Mouse (Mus musculus): ENCODE measurements around the gene Cd164. TPM values are rescaled to one million over a fixed set of nuclear protein-coding genes. Genes with fewer than 3 reads are reported as not detected.
A peak's percentile ranks its signal among the peaks of the same experiment; 100 is the strongest.

Cd164 gene
- polyA plus RNA-seq, 1 experiment from 2014 or later, result 185 TPM

DNA sequence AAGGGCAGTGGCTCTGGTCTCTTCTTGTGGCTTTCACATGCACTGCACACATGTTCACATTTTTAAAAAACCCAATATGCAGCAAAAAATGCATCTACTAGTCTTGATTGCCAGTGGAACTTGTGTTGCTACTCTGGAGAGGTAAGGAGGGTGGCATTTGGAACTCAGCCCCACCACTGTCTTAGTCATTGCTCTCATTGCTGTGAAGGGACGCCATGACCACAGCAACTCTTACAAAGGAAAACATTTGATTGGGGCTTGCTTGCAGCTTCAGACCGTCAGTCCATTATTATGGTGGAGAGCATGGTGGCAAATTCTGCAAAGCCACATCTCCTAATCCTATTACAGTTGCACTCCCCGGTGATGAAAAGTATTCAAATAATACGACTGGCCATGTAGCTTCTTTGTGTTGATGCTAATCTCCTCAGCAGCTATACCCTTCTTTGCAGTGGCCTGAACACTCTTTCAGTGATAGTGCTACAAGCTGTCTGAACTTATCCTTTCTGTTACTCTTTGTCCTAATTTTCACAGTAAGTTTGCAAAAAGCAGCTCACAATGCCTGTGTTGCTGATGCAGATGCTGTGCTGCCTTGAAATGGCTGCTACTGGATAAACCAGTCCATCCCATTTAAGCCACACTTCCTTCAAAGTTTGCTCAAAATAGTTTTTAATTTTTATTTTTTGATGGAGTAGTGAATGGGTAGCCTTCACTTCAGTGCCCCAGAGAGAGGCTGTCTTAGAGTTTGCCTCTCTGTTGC lies 18.2 kb downstream of the Cd164 start:
- Histone ChIP-seq H3K9ac (no peak overlapping the region), H3K27ac (replicated peaks) (no peak overlapping the region), H3K36me3 (peaks cover 36% of the 10 kb centered on the region), H3K4me3 (replicated peaks) (no peak overlapping the region), H3K4me2 (replicated peaks) (no peak overlapping the region), H3K4me1 (no peaks in the 10 kb centered on the region), H3K9me3 (replicated peaks) (no peaks in the 10 kb centered on the region), H3K27me3 (no peaks in the 10 kb centered on the region)
- WGBS, result 87% methylated on average over 4 of the region's 4 CpGs
- ATAC-seq (ENCODE audit: insufficient number of reproducible peaks, low FRiP score, low TSS enrichment, low read depth), result no peak

DNA sequence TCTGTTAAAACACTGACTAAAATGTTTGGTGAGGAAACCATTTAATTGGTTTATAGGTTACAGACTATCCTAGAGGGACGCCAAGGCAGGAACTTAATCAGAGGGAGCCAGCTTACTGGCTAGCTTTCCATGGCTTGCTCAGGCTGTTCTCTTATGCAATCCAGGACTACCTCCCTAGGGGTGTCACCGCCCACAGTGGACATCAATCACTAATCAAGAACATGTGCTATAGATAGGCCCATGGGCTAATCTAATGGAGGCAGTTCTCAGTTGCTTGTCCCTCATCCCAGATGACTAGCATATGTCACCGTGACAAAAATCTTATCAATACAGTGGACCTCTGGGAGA lies 18.7 kb downstream of the Cd164 start:
- H3K4me1 ChIP-seq, result no peaks in the 10 kb centered on the region
- ATAC-seq (ENCODE audit: insufficient number of reproducible peaks, low FRiP score, low TSS enrichment, low read depth), result no peak
- H3K9ac ChIP-seq, result no peak overlapping the region
- H3K27ac ChIP-seq (replicated peaks), result no peak overlapping the region
- H3K27me3 ChIP-seq, result no peaks in the 10 kb centered on the region
- H3K4me2 ChIP-seq (replicated peaks), result no peak overlapping the region
- 81% methylated on average over 3 of the region's 3 CpGs for WGBS
- peaks cover 31% of the 10 kb centered on the region for H3K36me3 ChIP-seq
- H3K9me3 ChIP-seq (replicated peaks), result no peaks in the 10 kb centered on the region
- no peak overlapping the region for H3K4me3 ChIP-seq (replicated peaks)

DNA sequence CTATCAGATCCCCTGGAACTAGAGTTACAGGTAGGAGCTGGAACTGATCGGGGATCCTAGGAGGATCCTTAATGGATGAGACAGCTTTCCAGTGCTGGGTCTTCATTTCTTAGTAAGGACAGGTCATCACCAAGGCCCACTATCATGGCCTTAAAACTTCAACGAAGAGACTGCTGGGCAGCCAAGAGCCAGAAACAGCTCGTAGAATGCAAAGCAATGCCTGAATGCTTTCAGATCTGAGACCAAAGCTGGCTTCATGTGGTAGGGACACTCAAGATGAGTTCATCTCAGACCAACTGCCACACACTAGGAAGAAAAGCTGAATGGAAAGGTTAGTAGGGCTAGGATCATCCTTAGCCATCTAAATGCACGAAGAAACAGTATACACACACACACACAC lies 19.8 kb downstream of the Cd164 start:
- Histone ChIP-seq H3K4me2 (replicated peaks) (no peak overlapping the region), H3K9me3 (replicated peaks) (no peaks in the 10 kb centered on the region), H3K27me3 (no peaks in the 10 kb centered on the region), H3K4me3 (replicated peaks) (no peak overlapping the region), H3K9ac (no peak overlapping the region), H3K36me3 (peaks cover 21% of the 10 kb centered on the region), H3K4me1 (0 out of 2 replicates have a peak, but pooled peaks cover under 1% of the 10 kb centered on the region), H3K27ac (replicated peaks) (no peak overlapping the region)
- 88% methylated on average over 4 of the region's 4 CpGs for WGBS
- ATAC-seq (ENCODE audit: insufficient number of reproducible peaks, low FRiP score, low TSS enrichment, low read depth), result no peak

DNA sequence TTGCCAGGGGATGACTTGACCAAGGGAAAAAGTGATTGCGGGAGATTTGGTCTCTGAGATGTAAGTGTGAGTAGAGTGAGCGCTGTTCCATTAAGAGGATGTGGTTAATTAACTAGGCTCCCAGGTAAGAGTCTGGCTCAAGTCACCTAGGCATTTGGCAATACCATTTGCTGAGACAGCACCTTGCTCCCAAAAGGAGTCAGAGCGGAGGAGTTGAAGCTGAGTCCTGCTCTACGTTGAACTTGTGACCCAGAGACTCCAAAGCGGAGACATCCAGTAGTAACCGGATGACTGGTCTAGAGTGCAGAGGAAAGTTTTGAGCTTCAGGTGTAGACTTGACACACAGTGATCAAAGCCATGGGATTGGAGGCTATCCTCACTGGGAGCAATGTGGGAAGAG lies 22.8 kb downstream of the Cd164 start:
- Histone ChIP-seq H3K4me3 (replicated peaks) (no peak overlapping the region), H3K4me2 (replicated peaks) (no peak overlapping the region), H3K9ac (no peak overlapping the region), H3K36me3 (peaks cover 6% of the 10 kb centered on the region; the same call in 1 of the 2 replicates), H3K9me3 (replicated peaks) (no peaks in the 10 kb centered on the region), H3K27me3 (no peaks in the 10 kb centered on the region), H3K4me1 (peaks cover 14% of the 10 kb centered on the region), H3K27ac (replicated peaks) (no peak overlapping the region)
- no peak for ATAC-seq (ENCODE audit: insufficient number of reproducible peaks, low FRiP score, low TSS enrichment, low read depth)
- 97% methylated on average over 6 of the region's 6 CpGs for WGBS

DNA sequence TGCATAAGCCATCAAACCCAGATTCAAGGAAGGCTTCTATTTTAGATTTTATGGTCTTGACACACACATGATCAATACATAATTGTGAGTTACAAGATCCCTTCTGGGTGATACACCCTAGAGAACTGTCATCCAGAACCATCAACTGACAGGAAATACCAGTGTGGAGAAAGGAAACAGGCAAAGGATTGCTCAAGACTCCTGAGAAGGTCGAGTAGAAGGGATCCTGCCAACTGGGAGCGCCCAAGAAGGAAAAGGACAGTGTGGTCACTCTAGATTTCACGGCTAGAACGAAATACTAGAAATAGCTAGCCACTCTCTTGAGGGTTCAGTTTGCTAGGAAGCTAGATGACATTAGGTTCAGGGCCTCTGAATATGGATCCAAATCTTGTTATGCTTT lies 24.2 kb downstream of the Cd164 start:
- Histone ChIP-seq H3K9me3 (replicated peaks) (no peaks in the 10 kb centered on the region), H3K27ac (replicated peaks) (no peak overlapping the region), H3K4me2 (replicated peaks) (no peak overlapping the region), H3K4me1 (peaks cover 14% of the 10 kb centered on the region), H3K36me3 (no peaks in the 10 kb centered on the region), H3K4me3 (replicated peaks) (no peak overlapping the region), H3K27me3 (no peaks in the 10 kb centered on the region), H3K9ac (no peak overlapping the region)
- no peak for ATAC-seq (ENCODE audit: insufficient number of reproducible peaks, low FRiP score, low TSS enrichment, low read depth)
- WGBS, result 83% methylated on average over 4 of the region's 4 CpGs

DNA sequence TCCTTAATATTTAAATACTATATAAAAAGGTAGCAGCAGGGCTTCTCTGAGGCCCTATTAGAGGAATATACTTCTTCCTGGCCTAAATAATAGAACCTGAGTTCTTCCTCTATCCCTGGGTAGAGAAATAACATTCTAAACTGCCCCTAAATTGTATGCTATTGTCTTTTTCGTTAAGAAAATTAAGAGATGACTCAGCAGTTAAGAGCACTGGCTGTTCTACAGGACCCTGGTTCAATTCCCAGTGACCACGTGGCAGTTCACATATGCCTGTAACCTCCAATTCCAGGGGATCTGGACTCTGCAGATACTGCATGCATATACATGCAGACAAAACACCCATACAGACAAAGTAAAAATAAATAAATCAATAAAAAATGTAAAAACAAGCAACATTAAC lies 24.6 kb downstream of the Cd164 start:
- no peak for ATAC-seq (ENCODE audit: insufficient number of reproducible peaks, low FRiP score, low TSS enrichment, low read depth)
- Histone ChIP-seq H3K36me3 (no peaks in the 10 kb centered on the region), H3K9me3 (replicated peaks) (no peaks in the 10 kb centered on the region), H3K4me2 (replicated peaks) (no peak overlapping the region), H3K27me3 (no peaks in the 10 kb centered on the region), H3K4me1 (peaks cover 14% of the 10 kb centered on the region), H3K4me3 (replicated peaks) (no peak overlapping the region), H3K9ac (no peak overlapping the region), H3K27ac (replicated peaks) (no peak overlapping the region)
- 74% methylated on average over 2 of the region's 2 CpGs for WGBS

DNA sequence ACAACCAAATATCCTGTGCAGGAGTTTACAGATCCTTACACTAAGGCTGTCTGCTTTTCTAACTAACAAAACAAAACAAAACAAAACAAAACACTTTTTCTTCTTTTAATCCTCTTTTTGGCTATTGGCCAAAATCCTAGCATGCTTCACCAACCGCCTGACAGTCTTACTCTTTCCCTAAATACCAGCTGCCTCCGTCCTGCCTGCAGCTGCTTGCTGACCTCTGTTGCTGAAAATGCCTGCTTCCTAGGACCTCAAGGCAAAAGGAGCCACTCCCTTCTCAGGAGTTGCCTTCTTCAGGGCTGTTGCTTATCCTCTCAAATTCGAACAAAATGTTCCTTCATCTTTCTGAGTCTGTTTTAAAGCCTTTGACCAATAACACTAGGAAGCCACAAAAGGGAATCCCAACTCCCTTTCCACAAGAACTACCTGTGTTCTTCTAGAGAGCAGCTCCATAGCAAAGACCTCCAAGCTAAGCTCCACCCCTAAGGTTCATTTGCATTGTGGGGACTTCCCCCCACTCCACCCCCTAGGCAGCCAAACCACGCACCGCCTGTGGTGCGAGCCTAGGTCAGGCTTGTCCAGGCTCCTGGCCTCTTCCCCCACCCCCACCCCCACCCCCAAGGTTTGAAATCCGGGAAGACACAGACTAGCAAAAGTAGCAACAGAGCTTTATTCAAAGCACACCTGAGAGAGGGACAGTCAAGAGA lies 25.4 kb downstream of the Cd164 start:
- Histone ChIP-seq H3K9ac (no peak overlapping the region), H3K27me3 (no peaks in the 10 kb centered on the region), H3K36me3 (no peaks in the 10 kb centered on the region), H3K9me3 (replicated peaks) (peaks cover 4% of the 10 kb centered on the region), H3K27ac (replicated peaks) (peak overlapping the region; percentile 13; the same call in 1 of the 2 replicates), H3K4me2 (replicated peaks) (no peak overlapping the region), H3K4me1 (peaks cover 14% of the 10 kb centered on the region), H3K4me3 (replicated peaks) (no peak overlapping the region)
- ATAC-seq (ENCODE audit: insufficient number of reproducible peaks, low FRiP score, low TSS enrichment, low read depth), result no peak
- 5% methylated on average over 7 of the region's 7 CpGs for WGBS

DNA sequence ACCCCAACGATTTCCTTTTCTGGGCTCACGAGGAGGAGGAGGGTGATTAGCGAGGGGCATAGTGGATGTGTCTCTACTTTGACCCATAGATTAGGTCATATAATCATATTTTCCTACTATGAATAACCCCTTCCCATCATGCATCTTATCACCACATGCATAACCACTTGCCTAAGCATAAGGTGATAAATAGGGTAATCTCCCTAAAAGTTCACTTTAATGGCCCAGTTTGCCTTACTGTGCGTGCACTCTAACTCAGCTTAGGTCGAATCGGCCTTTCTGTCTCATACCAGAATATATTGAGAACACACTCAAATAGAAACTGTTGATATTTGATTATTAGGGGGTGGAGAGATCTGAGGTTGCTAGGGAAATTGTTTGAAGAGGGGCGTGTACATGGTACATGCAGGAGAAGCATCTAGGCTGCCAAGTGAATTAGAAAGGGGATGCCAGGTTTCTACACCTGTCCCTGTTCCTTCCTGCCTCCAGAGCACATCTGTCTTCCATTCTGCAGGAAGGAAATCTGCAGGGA lies 26.1 kb downstream of the Cd164 start:
- H3K36me3 ChIP-seq, result no peaks in the 10 kb centered on the region
- no peak overlapping the region for H3K4me2 ChIP-seq (replicated peaks)
- WGBS, result 59% methylated on average over 7 of the region's 7 CpGs
- H3K4me1 ChIP-seq, result peaks cover 14% of the 10 kb centered on the region
- H3K4me3 ChIP-seq (replicated peaks), result no peak overlapping the region
- H3K27ac ChIP-seq (replicated peaks), result no peak overlapping the region
- peaks cover 4% of the 10 kb centered on the region for H3K9me3 ChIP-seq (replicated peaks)
- ATAC-seq (ENCODE audit: insufficient number of reproducible peaks, low FRiP score, low TSS enrichment, low read depth), result no peak
- H3K9ac ChIP-seq, result no peak overlapping the region
- no peaks in the 10 kb centered on the region for H3K27me3 ChIP-seq

DNA sequence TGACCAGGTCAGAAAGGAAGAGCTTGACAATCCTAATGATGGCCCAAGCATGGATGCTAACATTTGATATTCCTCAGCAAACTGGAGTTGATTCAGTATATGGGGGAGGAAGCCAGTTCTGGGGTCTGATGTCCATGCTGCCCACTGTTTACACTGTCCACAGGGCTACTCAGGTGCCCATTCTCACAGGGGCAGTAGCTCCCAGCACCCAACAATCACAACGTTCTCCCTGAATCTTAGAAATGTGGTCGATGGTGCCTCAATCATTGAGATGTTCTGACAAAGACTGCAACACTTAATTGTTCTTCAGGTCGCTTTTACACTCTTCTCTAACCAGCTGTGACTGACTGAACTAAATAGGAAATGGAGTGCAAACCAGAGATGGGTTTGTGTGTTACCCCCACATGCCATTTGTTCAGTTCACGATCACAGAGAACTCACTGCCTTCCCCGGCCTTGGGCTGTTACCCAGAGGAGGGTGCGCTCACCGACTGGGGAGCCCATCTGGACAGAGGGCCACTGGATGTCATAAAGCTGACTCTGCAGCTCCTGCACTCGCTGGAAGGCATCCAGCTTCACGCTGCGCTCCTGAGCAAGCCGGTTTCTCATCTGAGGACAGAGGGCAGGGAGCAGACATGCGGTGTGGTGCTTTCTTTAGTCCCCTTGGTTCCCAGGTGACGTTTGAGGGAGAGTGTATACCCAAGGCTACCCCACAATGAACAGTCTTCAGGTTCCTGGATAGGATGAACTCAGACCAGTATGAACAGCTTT lies 27.4 kb downstream of the Cd164 start:
- Histone ChIP-seq H3K9ac (no peak overlapping the region), H3K36me3 (no peaks in the 10 kb centered on the region), H3K4me1 (peaks cover 21% of the 10 kb centered on the region), H3K4me2 (replicated peaks) (no peak overlapping the region), H3K27ac (replicated peaks) (no peak overlapping the region), H3K4me3 (replicated peaks) (no peak overlapping the region), H3K9me3 (replicated peaks) (peaks cover 4% of the 10 kb centered on the region), H3K27me3 (no peaks in the 10 kb centered on the region)
- WGBS, result 64% methylated on average over 13 of the region's 13 CpGs
- no peak for ATAC-seq (ENCODE audit: insufficient number of reproducible peaks, low FRiP score, low TSS enrichment, low read depth)

DNA sequence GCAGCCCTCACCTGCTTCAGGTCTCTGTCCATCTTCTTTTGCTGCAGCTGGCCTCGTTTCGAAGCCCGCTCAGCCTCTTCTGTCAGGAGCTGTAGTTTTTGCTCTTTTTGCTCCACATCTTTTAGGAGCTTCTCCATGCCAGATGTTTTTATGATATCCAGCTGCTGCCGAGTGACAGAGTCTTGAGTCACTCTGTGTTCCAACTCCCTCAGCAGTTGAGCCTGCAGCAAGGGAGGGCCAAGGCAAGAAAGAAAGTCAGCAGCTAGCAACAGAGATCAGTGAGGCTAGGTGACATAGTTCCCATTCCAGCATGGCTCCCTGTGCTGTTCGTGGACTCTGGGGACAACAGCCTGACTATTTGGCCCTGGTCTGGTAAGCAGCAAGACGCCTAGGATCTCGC lies 31.5 kb downstream of the Cd164 start:
- no peak overlapping the region for H3K4me2 ChIP-seq (replicated peaks)
- 55% methylated on average over 7 of the region's 7 CpGs for WGBS
- H3K27me3 ChIP-seq, result no peaks in the 10 kb centered on the region
- ATAC-seq (ENCODE audit: insufficient number of reproducible peaks, low FRiP score, low TSS enrichment, low read depth), result no peak
- no peak overlapping the region for H3K4me3 ChIP-seq (replicated peaks)
- H3K4me1 ChIP-seq, result peaks cover 20% of the 10 kb centered on the region
- H3K9me3 ChIP-seq (replicated peaks), result peaks cover 4% of the 10 kb centered on the region
- H3K9ac ChIP-seq, result no peak overlapping the region
- H3K27ac ChIP-seq (replicated peaks), result peak overlapping the region; percentile 65; the same call in 1 of the 2 replicates
- H3K36me3 ChIP-seq, result no peaks in the 10 kb centered on the region

DNA sequence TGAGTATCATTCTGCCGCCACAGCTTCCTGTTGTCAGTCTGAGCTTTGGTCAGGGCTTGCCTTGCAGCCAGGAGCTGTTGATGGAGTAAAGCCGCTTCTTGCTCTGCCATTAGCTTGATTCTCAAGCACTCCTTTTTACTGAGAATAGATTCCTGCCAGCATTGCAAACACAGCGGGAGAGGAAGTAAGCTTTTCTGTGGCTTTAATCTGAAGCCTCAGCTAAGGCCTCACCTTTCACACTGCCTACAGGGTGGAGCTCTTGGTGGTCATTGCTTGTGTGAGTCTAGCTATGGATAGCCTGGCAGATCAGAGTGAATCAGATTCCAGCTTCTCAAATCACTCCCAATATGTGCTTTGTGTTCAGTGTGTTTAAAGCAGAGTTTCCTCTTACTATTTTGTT lies 33.1 kb downstream of the Cd164 start:
- Histone ChIP-seq H3K9ac (no peak overlapping the region), H3K4me3 (replicated peaks) (no peak overlapping the region), H3K4me1 (peaks cover 20% of the 10 kb centered on the region), H3K36me3 (no peaks in the 10 kb centered on the region), H3K27me3 (no peaks in the 10 kb centered on the region), H3K9me3 (replicated peaks) (peaks cover 4% of the 10 kb centered on the region), H3K27ac (replicated peaks) (peak overlapping the region; percentile 77), H3K4me2 (replicated peaks) (no peak overlapping the region)
- WGBS, result 26% methylated on average over 3 of the region's 3 CpGs
- no peak for ATAC-seq (ENCODE audit: insufficient number of reproducible peaks, low FRiP score, low TSS enrichment, low read depth)
